Mouse (Mus musculus): ENCODE results near the gene Gm9112.
"Not testable (repeated sequence)": the region's sequence is repeated elsewhere in the genome, so short reads cannot be mapped to it uniquely, and the experiment has no call there.

The Gm9112 gene

GRCm38 (mm10) chrX:102707535-102707934 is at the start of gene Gm9112, which contains the start of gene Dmrtc1b:
Gm9112 (minus strand) TSS chrX:102707635.
Dmrtc1b (plus strand) TSS chrX:102707865.
- DNase-seq (ENCODE audit: low read depth, low spot score), result not testable (repeated sequence)

GRCm38 (mm10) chrX:102724226-102724625 is 16.8 kb upstream of the Gm9112 start:
- DNase-seq (ENCODE audit: low read depth, low spot score), result not testable (repeated sequence)

DNA sequence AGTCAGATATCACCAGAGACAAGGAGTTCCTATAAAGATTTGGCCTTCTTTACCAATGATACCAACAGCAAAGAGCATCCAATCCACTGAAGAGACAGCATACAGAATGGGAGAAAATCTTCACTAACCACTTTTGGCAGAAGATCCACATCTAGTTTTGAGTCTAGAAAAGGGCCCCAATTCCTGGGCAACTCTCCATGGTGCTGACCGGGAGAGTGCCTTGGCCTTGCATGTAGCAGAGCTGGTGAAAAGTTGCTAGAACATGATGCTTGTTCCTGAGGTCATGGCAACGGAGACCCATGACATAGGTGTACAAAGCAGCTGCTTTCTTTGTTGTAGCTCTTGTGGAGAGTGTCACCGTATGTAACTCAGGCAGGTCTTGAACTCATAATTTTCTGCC is 6.8 kb downstream of the Gm9112 start:
- not testable (repeated sequence) for DNase-seq (ENCODE audit: low read depth, low spot score)

DNA sequence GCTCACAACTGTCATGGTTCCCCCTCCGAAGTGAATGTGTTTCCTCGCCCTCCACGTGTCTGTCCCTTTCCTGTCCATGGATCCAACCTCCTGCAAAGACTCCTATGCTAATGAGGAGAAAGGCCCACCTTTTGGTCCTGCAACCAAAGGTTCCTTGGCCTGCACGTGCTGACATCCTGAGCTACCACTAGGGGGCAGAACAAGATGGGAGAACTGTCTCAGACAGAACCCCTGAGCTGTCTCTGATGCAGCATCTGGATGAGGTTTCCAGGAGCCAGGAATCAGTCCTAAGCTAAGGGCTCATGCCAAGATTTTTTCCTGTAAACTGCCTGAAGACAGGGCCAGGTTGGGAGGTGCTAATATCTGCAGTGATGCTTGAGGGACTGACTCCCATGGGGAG is 18.2 kb downstream of the Gm9112 start:
- peak; percentile 2 for DNase-seq (ENCODE audit: low read depth, low spot score)

- not testable (repeated sequence) for DNase-seq (ENCODE audit: low read depth, low spot score)
Observed at GRCm38 (mm10) chrX:102686872-102687271, 20.6 kb downstream of the Gm9112 start, which contains the start of gene Gm3880. Gm3880 (minus strand) TSS chrX:102686972.

DNA sequence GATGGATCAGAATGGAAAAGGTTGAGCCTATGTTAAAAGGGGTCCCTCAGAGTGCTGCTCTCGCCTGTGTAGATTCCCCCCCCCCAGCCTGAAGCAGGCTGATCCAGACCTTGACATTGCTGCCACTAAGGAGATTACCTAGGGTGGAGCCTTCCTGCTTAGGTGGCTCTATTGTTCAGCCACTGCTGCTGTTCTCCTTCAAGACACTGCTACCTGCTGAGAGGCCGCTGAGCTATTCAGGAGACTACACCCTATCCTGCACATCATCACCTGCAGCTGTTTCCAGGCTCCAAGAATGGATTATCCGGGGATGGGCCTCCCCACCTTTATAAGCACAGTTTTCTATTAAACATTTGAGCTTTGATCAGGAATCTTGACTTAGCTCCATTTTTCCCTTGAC is 22.7 kb downstream of the Gm9112 start:
- DNase-seq (ENCODE audit: low read depth, low spot score), result not testable (repeated sequence)

DNA sequence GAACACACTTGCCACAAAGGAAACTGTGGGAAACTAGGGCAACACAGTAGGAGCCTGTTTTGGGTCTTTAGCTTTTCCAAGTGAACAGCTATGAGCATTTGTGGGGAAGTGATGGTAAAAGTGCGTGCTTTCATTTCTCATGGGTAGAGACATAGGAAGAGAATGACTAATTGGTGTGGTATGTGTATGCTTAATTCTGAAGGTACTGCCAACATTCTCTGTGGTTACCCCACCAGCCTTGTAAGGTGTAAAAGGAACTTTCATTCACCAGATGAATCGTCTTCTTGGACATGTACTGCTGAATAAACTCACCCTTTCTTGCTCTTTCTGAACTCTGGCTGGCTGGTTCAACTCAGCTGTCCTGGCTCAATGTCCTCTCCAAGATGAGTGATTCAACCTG is 40.8 kb downstream of the Gm9112 start:
- no peak for DNase-seq (ENCODE audit: low read depth, low spot score)

DNA sequence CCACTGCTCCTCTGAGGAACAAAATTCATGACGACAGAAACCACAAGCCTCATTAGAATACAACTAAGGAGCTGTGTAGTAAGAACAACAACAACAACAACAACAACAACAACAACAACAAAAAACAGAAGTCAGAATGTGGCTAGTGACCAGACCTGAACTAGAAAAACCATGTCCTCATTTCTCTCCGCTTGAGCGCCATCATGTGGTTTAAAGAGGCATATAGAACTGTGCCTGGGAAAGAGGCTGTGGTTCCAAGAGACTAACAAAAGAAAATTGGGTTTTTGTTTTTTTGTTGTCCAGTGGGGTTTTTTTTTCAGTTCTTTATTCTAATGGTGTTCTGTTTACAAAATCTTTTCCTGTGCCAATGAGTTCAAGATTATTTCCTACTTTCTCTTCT is 46.7 kb downstream of the Gm9112 start:
- DNase-seq (ENCODE audit: low read depth, low spot score), result no peak

Data from retina, postnatal 7 days (tissue).